Mouse (Mus musculus) lung, postnatal 25 days (tissue): ENCODE data around the gene Gm42688.
A peak's percentile ranks its signal among the peaks of the same experiment; 100 is the strongest.

Source experiments
- DNase-seq: peaks from one replicate; pipeline ENCODE4 v3.0.0; 2022; ENCODE audit warnings: low spot score

Gm42688 gene

GRCm38 (mm10) chr6:83117616-83118015, 16.2 kb downstream of the Gm42688 start:
- no peak for DNase-seq

- DNase-seq: no peak
These were observed 17.0 kb downstream of the Gm42688 start for GRCm38 (mm10) chr6:83118369-83118768.

- DNase-seq: no peak
These were observed 17.7 kb downstream of the Gm42688 start for GRCm38 (mm10) chr6:83118825-83119733.

- no peak for DNase-seq
These were observed 18.3 kb downstream of the Gm42688 start for GRCm38 (mm10) chr6:83119734-83120051.

DNA sequence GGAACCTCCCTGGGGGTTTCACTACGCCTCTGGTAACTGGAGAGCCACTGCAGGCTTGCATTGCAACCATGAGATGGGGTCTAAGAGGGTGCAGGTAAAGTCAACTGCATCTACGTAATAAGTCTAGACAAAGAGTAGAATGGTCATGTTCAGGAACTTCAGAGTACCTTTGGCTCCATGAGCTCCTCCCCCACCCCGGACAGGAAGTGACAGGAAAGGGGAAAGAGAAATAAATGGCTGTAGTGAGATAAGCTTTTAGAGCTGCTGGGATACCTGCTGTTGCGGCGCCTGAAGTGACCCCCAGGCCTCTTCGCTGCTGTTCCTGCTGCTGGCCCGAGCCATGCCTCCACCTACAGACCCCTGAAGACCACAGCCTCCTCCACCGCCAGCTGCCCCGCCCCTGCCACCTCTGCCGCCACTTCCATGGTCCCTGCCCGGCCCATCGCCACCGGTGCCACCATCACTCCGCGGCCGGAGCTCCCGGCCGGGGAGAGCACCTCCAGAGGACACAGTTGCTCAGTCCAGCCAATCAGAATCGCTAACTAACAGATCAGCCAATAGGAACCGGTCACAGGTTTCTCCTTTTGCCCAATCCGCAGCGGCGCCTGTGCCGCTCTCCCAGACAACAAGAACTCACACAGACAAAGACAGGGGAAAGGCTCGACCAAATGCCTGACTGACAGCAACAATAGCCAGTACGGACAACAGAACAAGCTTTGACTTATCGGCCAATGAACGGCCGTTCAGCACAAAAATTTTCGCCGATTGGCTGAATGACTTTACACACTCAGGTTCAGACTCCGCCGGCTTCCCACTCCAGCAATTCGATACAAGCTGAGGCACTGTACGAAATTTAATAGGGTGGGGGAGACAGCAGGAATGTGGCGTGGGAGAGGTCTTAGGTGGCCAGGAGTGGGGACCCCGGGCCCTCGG, 19.8 kb downstream of the Gm42688 start, which contains the start of gene Wbp1:
Gene Wbp1 (minus strand): TSS at position 630 of the 933 bp plus-strand sequence.
- DNase-seq: peak; percentile 99

- DNase-seq: no peak
These were observed 20.7 kb downstream of the Gm42688 start for GRCm38 (mm10) chr6:83121863-83122710.

DNA sequence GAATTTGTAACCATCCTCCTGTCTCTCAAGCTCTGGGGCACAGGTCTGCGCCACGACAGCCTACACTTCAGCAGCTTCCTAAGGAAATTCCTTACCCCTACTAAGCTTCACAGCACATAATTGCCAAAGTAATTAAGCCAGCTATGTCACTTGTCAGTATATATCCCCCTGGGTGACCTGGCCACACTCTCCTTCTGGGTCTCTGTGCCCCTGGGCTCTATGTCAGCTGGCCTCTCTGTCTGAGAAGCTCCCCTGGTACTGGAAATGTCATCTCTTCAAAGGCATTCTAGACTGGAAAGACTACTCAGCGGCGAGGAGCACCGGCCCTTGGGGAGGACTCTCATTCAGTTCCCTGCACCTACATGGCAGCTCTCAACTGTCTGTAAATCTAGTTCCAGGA, 21.5 kb downstream of the Gm42688 start:
- DNase-seq: no peak

DNA sequence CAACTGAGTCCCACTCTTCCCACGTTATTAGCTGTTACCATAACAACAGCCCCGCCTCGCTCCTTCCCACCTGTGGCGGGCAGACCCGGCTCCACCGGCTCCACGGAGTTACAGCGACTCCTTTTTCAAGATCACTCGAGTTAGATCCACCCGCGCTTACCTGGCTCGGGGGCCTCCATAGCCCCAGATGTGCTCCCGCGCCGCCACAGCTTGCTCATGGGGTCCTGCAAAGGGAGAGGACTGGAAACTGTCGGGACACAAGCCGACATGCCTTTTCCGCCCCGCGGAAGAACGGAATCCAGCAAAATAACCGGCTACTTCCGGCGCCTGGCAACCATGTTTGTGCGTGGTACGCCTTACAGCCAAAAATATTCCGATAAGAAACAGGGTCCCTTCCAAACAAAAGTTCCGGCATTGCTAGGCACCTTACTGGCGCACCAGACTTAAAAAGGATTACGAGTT, 23.5 kb downstream of the Gm42688 start:
- peak; percentile 95 for DNase-seq

GRCm38 (mm10) chr6:83125331-83125730, 23.9 kb downstream of the Gm42688 start, which contains the start of gene Ino80b:
TSS of gene Ino80b (minus strand) at chr6:83125431.
- DNase-seq: no peak

DNA sequence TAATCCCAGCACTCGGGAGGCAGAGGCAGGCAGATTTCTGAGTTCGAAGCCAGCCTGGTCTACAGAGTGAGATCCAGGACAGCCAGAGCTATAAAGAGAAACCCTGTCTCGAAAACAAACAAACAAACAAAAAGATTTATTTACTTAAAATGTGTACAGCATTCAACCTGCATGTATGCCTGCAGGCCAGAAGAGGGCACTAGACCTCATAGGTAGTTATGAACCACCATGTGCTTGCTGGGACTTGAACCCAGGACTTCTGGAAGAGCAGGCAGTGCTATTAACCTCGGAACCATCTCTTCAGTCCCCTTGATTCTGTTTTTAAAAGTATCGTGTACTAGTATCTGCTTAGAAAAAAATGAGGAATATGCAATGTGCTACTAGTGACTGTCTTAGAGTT, 26.0 kb downstream of the Gm42688 start:
- DNase-seq: no peak

GRCm38 (mm10) chr6:83131469-83132034, 30.1 kb downstream of the Gm42688 start:
- peak; percentile 79 for DNase-seq

DNA sequence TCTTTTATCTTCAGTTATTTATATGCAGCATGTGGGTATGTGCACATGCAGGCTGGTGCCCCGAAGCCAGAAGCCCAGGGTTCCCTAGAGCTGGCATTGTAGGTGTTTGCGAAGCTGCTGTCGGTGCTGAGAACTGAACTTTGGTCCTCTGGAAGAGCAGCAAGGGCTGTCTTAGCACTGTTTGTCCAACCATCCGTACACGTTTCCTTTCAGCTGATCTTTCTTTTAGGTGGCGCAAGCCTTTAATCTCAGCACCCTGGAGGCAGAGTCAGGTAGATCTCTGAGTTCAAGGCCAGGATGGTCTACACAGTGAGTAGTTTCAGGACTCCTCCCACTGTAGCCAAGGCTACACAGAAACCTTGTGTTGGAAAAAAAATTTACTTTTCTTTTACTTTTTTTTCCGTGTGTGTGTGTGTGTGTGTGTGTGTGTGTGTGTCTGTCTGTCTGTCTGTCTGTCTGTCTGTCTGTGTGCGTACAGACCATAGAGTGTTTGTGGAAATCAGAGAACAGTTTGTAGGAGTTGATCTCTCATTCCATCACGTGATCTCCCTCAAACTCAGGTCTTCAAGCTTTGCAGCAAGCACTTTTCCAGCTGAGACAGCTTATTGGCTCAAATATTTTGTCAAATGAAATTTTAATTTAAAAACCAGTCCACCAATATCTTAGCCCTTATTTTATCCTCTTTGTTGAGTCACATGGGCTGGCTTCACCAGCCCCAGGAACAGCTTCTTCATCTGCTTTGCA, 30.9 kb downstream of the Gm42688 start:
- no peak for DNase-seq

- DNase-seq: no peak
These were observed 32.8 kb downstream of the Gm42688 start for GRCm38 (mm10) chr6:83134226-83134625.

DNA sequence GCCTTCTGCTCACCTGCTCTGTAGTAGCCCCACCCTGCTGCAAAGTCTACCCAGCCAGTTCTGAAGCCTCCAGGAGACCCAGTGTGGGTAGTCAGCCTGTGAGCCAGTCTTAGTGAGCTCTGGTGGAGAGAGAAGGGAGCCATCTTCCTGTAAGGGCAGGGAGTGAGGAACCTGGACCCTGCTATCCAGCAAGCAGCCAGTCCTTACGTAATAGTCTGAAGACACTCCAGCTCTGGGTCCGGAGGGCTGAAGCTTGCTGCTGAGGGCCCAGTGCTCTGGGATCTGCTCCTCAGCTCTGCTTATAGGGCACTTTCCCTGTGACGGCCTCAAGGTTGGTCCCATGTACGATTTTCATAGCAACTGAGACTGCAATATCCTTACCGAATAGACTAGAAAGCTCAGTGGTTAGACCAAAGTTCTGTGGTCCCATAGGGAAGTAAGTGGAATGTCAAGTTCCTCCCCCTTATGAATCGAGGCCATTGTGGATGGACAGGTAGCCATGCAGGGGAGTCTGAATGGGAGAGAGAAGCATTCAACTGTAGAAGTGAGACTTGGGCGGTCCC, 33.6 kb downstream of the Gm42688 start, which contains the start of gene Rtkn:
Gene Rtkn (plus strand): TSS at position 513 of the 563 bp plus-strand sequence.
- no peak for DNase-seq

DNA sequence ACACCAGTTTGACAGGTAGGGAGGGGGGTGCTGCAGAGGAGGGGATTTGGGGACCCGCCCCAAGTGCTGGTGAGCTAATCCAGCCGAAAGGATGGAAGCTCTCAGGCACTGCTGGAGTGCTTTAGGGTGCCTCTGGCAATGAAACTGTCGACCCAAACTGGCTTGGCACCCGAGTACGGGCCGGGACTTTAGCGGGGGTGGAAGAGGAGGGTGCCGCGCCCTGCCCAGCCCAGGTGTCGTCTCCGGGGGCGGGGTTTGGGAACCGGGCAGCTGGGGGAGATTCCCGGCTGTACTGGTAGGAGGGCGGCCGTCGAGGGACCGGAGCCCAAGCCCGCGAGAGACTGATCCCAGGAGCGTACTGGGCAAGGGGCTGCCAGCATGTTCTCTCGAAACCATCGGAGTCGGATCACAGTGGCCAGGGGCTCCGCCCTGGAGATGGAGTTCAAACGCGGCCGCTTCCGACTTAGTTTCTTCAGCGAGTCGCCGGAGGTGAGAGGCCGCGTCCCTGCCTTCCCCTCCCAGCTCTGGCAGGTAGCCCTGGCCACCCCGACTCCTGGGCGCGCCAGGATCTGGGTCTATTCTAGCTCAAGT, 34.2 kb downstream of the Gm42688 start:
- DNase-seq: peak; percentile 66

DNA sequence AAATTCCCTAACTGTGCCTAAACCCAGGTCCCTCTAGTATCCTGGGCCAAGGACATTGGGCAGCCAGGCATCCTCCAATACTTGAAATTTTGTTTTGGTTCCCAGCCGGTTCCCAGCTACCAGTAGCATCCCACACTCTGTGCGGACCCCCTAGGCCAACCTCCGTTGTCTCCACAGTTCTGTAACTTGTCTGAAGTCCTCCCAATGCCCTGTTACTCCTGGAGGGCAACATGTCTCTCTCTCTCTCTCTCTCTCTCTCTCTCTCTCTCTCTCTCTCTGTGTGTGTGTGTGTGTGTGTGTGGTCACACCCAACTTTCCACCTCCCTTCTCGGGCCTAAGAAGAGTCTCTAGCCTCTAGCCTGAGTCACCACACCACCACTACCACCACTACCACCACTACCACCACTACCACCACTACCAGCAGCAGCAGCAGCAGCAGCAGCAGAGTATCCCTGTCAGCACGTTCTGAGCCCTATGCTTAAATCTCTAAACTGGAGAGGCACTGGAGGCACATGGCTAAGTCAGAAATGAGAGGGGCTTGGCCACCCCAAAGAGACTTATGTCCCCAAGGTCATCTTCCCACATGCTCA, 35.0 kb downstream of the Gm42688 start:
- no peak for DNase-seq

DNA sequence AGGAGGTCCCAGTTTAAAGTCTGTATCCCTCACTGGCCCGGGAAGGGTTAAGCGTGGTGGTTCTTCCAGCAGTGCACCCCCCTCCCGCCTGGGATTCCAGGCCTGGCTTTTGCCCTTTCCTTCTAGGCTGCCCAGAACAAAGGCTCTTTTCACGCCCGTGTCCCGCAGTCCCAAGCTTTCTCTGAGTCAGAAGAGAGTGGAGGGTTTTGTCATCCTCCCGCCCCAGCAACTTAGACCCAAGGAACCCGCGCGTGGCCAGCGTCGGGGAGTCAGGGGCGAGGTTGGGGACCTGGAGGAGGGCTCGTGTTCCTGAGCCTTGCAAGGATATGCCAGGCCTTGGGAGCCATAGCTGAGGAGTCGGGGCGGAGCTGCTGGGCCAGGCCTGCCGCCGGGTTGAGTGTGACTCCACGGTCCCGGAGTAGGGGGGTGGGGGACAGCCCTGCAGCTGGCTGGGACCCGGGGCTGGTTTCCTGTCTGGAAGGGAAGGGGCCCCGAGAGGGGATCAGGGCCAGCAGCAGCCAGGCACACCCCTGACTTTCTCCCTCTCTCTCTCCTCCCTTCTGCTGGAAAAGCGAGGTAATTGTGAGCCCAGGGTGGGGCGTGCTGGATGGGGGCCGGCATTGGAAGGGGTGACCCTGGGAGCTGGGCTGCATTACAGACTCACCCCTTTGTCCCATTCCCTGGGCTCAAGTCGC, 35.6 kb downstream of the Gm42688 start:
- DNase-seq: no peak

- DNase-seq: peak; percentile 88
These were observed 36.1 kb downstream of the Gm42688 start for GRCm38 (mm10) chr6:83137576-83137950.

GRCm38 (mm10) chr6:83138056-83138455, 36.6 kb downstream of the Gm42688 start:
- DNase-seq: no peak
